Mouse (Mus musculus) cerebellum, adult 2 months (tissue): ENCODE measurements around the gene Cd80.

Experiments used
- CTCF ChIP-seq: fragments of 200-500 bp; IDR thresholded peaks from 2 replicates; pipeline ENCODE4 v1.5.1; 2011; ENCODE audit warnings: low read depth, mild to moderate bottlenecking, control low read depth, low read length, moderate library complexity, borderline replicate concordance; ENCODE audit not compliant: insufficient read depth
- POLR2A ChIP-seq: fragments of 200-500 bp; IDR thresholded peaks from 2 replicates; pipeline ENCODE4 v1.6.1; 2011; ENCODE audit warnings: low read length, control low read depth, borderline replicate concordance; ENCODE audit not compliant: insufficient read depth

- TF ChIP-seq POLR2A = no peak
- TF ChIP-seq CTCF = no peak
Observed at GRCm38 (mm10) chr16:38432498-38433425, 22.6 kb upstream of the Cd80 start, which contains the start of gene Pla1a.
